Mouse (Mus musculus) gastrocnemius, adult 2 months (tissue): ENCODE results near the gene Uhrf1bp1l. TPM values are rescaled to one million over a fixed set of nuclear protein-coding genes. Genes with fewer than 3 reads are reported as not detected.

Source experiments
- DNase-seq: peaks from one replicate; pipeline ENCODE4 v3.0.0; 2022
- H3K27ac ChIP-seq: fragments of 200-600 bp; 2 replicates; pipeline ENCODE4 v1.8.1; 2022; ENCODE audit warnings: mild to moderate bottlenecking
- H3K4me3 ChIP-seq: fragments of 200-600 bp; 2 replicates; pipeline ENCODE4 v1.8.1; 2022; ENCODE audit warnings: mild to moderate bottlenecking, moderate library complexity
- CTCF ChIP-seq: fragments of 200-600 bp; IDR thresholded peaks from 2 replicates; pipeline ENCODE4 v1.8.1; 2022; ENCODE audit warnings: antibody characterized with exemption, mild to moderate bottlenecking, moderate library complexity
- intact Hi-C: fragments of 180-260 bp; cut with DNase I; formaldehyde crosslinking; loops from one replicate; pipeline ENCODE4 v1.15.1; 2025
- total RNA-seq, 2 experiments: library from RNA; stranded (reverse); gene quantifications; 2 replicates each; pipeline ENCODE4 v1.2.3; 2021

Gene Uhrf1bp1l
- total RNA-seq, 2 experiments from 2014 or later = 19.3 to 20.1 TPM

DNA sequence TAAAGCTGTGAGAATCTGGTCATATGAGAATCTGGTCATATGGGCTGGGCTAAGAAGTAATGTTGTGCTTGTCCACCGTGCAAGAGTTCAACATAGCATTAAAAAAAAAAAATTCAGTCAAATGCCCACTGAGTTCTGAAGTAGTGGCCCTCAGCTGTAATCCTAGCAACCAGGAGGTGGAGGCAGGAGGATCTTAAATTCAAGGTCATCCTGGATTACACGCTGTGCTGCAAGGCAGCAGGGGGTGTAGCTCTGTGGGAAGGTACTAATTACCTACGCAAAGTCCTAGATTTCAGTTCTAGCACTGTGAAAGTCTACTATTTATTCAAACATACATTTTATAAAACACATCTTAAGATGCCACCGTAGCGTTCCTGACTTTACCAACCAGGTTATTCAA, 13.4 kb upstream of the Uhrf1bp1l start:
- intact Hi-C loops = no loop called here
- DNase-seq = no peak
- Histone ChIP-seq H3K4me3 (peak overlapping the region; percentile 85), H3K27ac (peak overlapping the region; percentile 86; the same call in 1 of the 2 replicates)
- no peak for TF ChIP-seq CTCF

DNA sequence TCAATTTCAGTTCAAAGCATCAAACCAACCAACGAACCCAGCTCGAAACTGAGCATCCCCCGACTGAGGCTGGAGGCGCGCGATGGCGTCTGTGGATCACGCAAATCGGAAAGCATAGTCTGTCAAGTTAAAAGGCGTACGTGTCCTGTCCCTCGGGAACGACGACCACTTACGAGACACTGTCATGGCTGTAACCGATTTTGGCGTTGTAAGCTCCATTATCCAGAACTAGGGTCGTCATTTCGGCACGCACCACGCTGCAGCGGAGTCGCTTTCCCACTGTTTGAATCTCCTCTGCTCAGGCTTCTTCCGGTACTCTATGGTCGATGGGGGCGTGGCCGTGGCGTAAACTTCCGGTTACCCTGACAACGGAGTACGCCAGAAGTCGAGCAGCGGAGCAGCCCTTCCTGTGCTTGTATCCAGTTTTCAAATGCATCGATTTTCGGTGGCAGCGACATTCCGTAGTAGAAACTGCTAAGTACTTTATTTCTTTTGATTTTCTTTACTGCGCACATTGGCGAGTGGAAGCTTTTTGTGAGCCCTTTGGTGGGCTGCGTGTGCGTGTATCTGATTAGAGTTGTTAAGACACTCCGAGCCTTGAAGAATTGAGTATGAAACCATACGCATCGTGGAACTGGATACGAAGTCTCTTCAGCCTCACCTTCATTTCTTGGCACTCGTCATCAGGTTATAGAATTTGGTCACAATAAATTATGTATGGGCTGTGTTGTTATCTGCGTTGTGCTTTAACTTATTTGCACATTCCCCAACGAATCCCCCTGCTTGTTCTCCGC, 12.6 kb upstream of the Uhrf1bp1l start, which contains the start of gene Actr6:
TSS of gene Actr6 (minus strand) at position 295 of the 794 bp plus-strand sequence.
- intact Hi-C loops = loop anchor here (1.0 kb wide), 1 partner anchor 46 kb away; the partner anchor contains the start of gene Scyl2
- Histone ChIP-seq H3K27ac (peak within 1 kb of the TSS; percentile 86), H3K4me3 (peak within 1 kb of the TSS; percentile 85)
- DNase-seq = peak; percentile 94
- no peak for TF ChIP-seq CTCF

DNA sequence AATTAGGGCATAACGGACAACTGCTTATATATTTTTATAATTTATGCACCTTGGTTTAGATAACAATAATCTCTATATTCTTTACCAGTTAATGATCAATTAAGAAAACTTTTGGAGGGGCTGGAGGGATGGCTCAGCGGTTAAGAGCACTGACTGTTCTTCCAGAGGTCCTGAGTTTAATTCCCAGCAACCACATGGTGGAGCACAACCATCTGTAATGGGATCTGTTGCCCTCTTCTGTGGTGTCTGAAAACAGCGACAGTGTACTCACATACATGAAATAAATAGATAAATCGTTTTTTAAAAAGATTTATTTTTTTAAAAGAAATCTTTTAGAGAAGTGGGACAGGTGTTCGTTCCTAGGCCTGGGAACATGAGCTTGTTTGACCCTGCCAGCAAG, 7.7 kb upstream of the Uhrf1bp1l start:
- intact Hi-C loops = no loop called here
- TF ChIP-seq CTCF = peak; percentile 8; the same call in 1 of the 2 replicates
- DNase-seq = no peak
- H3K27ac ChIP-seq = 0 out of 2 replicates have a peak overlapping the region, but pooled peaks have one; percentile 24
- H3K4me3 ChIP-seq = no peak overlapping the region

DNA sequence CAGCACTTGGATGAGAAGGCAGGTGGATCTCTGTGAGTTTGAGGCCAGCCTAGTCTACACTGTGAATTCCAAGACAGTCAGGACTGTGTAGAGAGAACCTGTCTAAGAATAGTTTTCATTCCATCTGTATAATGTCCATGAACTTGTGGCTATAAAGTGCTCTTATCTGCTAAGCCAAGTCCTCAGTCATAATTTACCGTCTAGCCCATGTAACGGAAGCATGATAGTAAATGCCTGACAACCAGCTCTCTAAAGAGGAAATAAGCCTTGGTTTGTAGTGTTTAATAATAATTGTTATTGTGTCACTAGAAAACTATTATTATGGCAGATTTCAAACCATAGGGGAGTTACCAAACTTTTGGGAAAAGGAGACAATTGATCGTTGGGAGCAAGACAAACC, 6.9 kb upstream of the Uhrf1bp1l start:
- Histone ChIP-seq H3K27ac (no peak overlapping the region), H3K4me3 (no peak overlapping the region)
- DNase-seq = no peak
- intact Hi-C loops = no loop called here
- no peak for TF ChIP-seq CTCF

DNA sequence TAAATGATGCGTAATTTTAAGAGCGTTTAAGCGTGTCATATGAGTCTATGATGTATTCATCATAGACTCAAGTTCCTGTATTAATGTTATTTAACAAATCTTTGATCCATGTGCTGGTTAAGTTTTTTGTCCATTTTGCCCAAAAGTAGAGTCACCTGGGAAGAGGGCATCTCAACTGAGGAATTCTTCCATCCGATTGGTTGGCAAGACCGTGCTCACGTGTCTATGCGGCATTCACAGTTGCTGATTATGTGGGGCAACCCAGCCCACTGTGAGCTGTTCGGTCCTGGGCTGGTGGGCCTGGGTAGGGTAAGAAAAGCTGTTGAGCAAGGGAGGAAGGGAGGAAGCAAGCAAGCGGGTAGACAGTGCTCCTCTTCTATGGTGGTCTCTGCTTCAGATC, 6.4 kb upstream of the Uhrf1bp1l start:
- intact Hi-C loops = no loop called here

DNA sequence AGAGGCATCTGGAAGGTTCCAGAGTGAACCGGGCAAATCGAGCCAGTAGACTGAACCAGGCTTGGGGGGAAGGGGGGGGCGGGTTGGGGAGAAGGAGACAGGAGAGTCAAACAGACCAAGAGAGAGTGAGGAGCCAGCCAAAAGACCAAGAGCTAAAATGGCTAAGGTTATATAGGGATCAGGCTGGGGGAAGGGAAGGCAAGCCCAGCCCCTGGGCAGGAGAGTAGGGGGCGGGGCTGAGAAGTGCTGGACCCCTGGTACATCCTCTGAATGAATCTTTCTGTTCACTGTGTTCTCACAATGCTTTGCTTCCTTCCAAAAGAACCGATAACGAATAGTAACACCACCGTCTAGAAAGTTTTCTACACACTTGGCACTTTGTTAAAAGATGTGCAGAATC, 5.1 kb upstream of the Uhrf1bp1l start:
- no peak overlapping the region for H3K4me3 ChIP-seq
- no peak for DNase-seq
- no peak overlapping the region for H3K27ac ChIP-seq
- no peak for TF ChIP-seq CTCF
- intact Hi-C loops = no loop called here

More for the DNA sequence above, 6.4 kb upstream of the Uhrf1bp1l start:
- no peak for DNase-seq
- Histone ChIP-seq H3K4me3 (no peak overlapping the region), H3K27ac (no peak overlapping the region)
- no peak for TF ChIP-seq CTCF

DNA sequence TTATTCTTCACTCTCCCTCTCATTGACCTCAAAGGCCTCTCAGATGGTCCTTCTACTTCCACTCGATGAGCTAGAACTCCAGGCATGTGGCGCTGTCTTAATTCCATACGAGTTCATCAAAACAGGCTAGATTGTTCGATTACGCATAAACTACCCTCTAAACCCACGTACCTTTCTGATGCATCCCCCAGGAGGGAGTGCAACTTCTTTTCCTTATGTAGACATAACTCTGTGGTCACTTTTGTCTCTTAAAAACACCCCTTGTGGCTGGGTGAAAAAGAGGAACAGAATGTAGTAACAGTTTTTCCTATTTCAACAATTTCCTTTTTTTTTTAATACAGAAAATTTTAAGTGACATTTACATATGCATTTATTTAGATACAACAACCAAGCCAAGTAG, 3.8 kb upstream of the Uhrf1bp1l start:
- Histone ChIP-seq H3K4me3 (no peak overlapping the region), H3K27ac (no peak overlapping the region)
- intact Hi-C loops = no loop called here
- no peak for TF ChIP-seq CTCF
- no peak for DNase-seq

DNA sequence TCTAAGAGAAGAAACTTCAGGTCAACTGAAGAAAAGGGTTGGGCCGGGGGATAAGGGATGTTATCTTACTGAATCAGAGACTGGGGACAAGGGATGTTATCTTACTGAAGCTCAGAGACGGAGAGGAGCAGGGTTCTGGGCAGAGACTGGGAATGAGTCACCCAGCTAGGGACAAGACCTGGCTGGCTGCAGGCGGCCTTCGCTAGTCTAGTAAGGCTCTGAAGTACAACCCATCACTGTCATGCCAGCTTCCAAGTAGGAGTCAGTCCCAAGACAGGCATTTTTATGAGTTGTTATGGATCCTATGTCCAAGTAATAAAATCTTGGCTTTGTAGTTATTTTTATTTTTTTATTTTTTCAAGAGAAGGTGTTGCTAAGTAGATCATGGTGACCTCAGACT, 1.5 kb upstream of the Uhrf1bp1l start:
- no peak overlapping the region for H3K4me3 ChIP-seq
- peak overlapping the region; percentile 98 for H3K27ac ChIP-seq
- TF ChIP-seq CTCF = no peak
- no peak for DNase-seq
- intact Hi-C loops = no loop called here

DNA sequence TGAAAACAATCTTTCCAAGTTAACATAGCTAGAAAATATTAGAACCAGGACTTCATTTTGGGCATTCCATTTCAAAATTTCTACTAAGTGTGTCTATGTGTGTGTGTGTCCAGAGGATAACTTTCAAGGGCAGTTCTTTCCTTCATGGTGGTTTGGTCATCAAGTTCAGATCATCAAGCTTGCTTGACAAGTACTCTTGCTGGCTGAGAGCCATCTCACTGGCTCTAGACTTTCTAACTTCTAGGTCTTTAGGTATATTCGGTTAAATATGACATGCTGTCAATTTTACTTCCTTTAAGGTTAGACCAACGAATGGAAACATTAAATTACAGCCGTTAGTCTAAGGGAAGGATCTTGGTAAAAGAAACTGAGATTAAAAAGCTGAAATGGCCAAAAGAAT, 450 bp upstream of the Uhrf1bp1l start:
- peak overlapping the region; percentile 98 for H3K27ac ChIP-seq
- intact Hi-C loops = no loop called here
- DNase-seq = no peak
- TF ChIP-seq CTCF = no peak
- peak overlapping the region; percentile 100 for H3K4me3 ChIP-seq

DNA sequence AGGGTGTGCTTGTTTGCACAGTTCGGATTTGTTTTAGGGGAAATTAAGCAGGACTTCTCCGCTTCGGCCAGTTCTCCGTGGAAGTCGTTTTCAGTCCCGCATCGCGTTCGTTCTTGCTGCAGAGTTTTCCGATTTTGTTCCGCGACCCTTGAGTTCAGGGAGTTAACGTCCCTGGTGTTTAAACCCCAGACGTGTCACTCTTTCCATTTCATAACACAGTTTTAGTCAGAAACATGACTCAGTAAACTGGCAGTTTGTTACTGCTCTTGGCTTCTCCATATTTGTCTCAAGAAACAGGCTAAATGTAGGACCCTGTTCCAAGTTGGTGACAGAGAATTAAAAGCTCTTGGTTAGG, 852 bp downstream of the Uhrf1bp1l start:
- intact Hi-C loops = no loop called here
- no peak for DNase-seq
- Histone ChIP-seq H3K27ac (peak overlapping the region; percentile 98), H3K4me3 (peak overlapping the region; percentile 100)
- TF ChIP-seq CTCF = no peak

DNA sequence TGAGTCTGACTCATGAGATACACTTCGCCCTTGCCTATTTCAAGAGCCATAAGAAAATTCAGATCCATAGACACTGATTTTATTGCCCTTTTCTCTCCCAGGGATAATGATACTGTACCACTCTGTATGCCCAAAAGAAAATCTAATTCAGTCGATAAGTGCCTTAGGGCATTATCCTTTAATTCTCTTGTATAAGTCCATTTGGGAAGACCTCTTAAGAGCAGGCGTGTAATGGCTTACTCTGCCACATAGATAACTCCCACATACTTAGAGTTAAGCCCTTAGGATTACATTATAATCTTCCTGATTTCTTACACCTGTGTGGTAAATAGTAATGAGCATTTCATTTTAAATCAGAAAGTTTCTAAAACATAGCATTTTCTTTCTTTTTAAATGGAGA, 1.8 kb downstream of the Uhrf1bp1l start:
- no peak for TF ChIP-seq CTCF
- Histone ChIP-seq H3K27ac (0 out of 2 replicates have a peak overlapping the region, but pooled peaks have one; percentile 98), H3K4me3 (peak overlapping the region; percentile 100; the same call in 1 of the 2 replicates)
- intact Hi-C loops = no loop called here
- no peak for DNase-seq

DNA sequence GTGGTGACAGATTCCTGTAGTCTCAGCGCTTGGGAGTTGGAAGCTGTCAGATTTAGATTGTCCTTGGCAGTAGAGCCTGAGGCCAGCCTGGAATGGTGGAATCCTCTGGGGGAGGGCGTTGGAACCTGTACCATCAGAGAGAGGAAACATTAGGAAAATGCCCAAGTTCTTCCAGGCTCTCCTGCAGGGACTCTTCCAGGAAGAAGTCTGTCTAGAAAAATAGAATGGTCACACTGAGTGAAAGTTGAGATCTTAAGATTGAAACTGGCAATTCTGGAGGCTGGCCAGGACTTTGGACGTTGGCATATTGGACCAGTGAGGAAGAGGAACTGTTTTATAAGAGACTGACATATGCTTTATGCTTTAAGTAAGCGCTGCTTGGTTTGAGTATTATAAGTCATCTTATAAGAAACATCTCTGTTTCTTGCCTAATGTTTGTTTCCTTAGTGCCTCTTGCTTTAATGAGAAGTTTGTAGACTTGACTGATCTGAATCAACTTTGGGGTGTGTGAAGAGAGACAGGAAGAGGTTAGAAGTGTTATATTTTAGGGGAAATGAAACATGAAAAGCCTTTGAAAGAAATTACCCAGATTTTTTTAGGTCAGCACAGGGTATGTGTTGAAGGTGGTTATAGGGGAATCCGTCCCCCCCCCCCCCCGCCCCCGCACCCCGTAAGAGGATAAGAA, 2.6 kb downstream of the Uhrf1bp1l start:
- no peak overlapping the region for H3K4me3 ChIP-seq
- peak overlapping the region; percentile 24 for H3K27ac ChIP-seq
- no peak for TF ChIP-seq CTCF
- peak; percentile 33 for DNase-seq
- intact Hi-C loops = no loop called here

DNA sequence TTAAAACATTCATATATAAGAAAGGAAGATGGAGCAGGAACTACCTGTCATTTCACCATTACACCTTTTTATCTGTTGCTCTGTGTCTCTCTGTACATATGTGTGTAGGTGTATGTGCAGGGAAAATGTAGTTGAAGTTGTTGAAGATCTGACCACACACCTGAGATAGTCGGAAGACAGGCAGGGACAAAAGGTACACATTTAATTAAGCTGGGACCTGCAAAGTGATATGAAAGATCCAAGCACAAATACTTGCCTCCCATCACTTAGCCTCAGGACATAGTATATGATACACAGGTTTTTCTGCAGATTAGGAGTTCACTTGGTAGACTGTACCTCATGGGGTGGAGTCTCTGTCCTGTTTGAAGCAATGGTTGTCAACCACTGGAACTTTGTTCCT, 3.1 kb downstream of the Uhrf1bp1l start:
- intact Hi-C loops = no loop called here
- Histone ChIP-seq H3K4me3 (no peak overlapping the region), H3K27ac (no peak overlapping the region)
- DNase-seq = no peak
- TF ChIP-seq CTCF = no peak

DNA sequence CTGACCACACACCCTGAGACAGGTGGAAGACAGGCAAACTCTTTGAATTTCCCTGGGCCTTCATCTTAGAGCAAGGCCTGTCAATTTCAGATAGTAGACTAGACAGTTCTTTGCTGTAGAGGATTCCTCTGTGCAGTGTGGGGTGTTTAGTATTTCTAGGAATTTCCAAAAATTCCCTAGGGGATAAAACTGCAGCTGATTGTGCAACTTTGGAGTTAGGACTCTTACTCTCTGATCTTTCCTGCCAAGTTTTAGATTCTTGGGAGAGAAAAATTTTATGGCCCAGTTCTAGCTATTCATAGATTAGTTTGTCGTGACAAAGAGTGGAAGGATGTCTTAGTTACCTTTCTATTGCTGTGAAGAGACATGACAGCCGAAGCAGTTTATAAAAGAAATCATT, 3.8 kb downstream of the Uhrf1bp1l start:
- H3K27ac ChIP-seq = no peak overlapping the region; the same call in 1 of the 2 replicates
- intact Hi-C loops = no loop called here
- DNase-seq = no peak
- H3K4me3 ChIP-seq = no peak overlapping the region
- no peak for TF ChIP-seq CTCF
